Mouse (Mus musculus) B cell, adult 62 days (primary cell): ENCODE data around the gene Vmn2r36. TPM values are rescaled to one million over a fixed set of nuclear protein-coding genes. Genes with fewer than 3 reads are reported as not detected.

Experiments
- total RNA-seq: library from RNA; stranded (reverse); gene quantifications from 4 replicates; pipeline ENCODE4 v1.2.4, GENCODE M21; 2023

The Vmn2r36 gene
- total RNA-seq = not detected in 4 replicates

DNA sequence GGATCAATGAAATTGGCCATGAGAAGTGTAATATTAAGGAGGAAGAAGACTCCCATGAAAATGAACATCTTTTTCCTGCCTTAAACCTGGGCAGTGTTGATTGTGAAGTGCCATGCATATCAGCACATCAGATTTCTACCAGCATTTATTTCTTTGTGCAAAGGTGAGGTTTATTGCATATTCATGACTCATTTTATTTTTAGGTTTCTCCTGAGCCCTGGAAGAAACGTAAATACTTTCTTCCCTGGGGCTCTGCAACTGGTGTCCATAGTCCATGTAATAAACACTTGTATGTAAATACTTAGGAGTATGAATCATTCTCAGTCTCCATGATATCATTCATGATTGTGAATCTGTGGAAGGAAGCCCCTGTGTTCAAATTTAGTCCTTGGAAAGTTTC, at the start of gene Vmn2r36:
Gene Vmn2r36, minus strand, starts transcription at position 101 of the 400 bp plus-strand sequence.

Other genes starting within 250 kb of the Vmn2r36 start
- gene Vmn2r34, start 213.0 kb downstream of the Vmn2r36 start, total RNA-seq = not detected in 4 replicates
- not detected in 4 replicates for gene Vmn2r35, start 82.6 kb downstream of the Vmn2r36 start, total RNA-seq